ENCODE assay signal across 15 mouse cellular contexts in genomic region chr1:60017031-60017469, GRCm38 (mm10). TPM values are rescaled to one million over a fixed set of nuclear protein-coding genes. Genes with fewer than 3 reads are reported as not detected.
DNase-seq lines count a peak whose midpoint lies in the region; ATAC-seq lines count a peak whose summit lies in the region.
"Had no signal": no experiment of that assay in that cellular context is flagged by ENCODE, and none has a peak within 500 bp of the region (broad histone marks: within the 10 kb centered on the region; RNA-seq: fewer than 3 reads in every experiment).

No protein-coding gene starts in this region.

- no peaks in the 10 kb centered on the region for H3K27me3 ChIP-seq in liver, embryonic 12.5 days (replicated peaks)
- no peaks in the 10 kb centered on the region for H3K27me3 ChIP-seq in kidney, embryonic 16.5 days (ENCODE audit: insufficient read depth, low read length)
- no peaks in the 10 kb centered on the region for H3K27me3 ChIP-seq in heart, embryonic 11.5 days (ENCODE audit: control insufficient read depth, insufficient read depth, low read length)
- H3K27me3 ChIP-seq: forebrain, embryonic 15.5 days; hindbrain, embryonic 15.5 days; limb, embryonic 13.5 days; midbrain, embryonic 13.5 days; stomach, embryonic 15.5 days had no signal

- H3K9ac ChIP-seq in liver, embryonic 12.5 days: no peak overlapping the region
- no peak overlapping the region for H3K9ac ChIP-seq in kidney, embryonic 16.5 days (replicated peaks; ENCODE audit: low read length)
- no peak overlapping the region for H3K9ac ChIP-seq in heart, embryonic 11.5 days (ENCODE audit: low read depth, low read length)
- H3K9ac ChIP-seq: forebrain, embryonic 15.5 days; hindbrain, embryonic 15.5 days; limb, embryonic 13.5 days; midbrain, embryonic 13.5 days; stomach, embryonic 15.5 days had no signal

- peak overlapping the region; percentile 21 for H3K4me2 ChIP-seq in liver, embryonic 12.5 days
- H3K4me2 ChIP-seq in kidney, embryonic 16.5 days (replicated peaks; ENCODE audit: low read depth, low read length): no peak overlapping the region
- H3K4me2 ChIP-seq in heart, embryonic 11.5 days: no peak overlapping the region
- H3K4me2 ChIP-seq: forebrain, embryonic 15.5 days; hindbrain, embryonic 15.5 days; limb, embryonic 13.5 days; midbrain, embryonic 13.5 days; stomach, embryonic 15.5 days had no signal

- H3K36me3 ChIP-seq in liver, embryonic 12.5 days: no peaks in the 10 kb centered on the region
- H3K36me3 ChIP-seq in kidney, embryonic 16.5 days (ENCODE audit: insufficient read depth, low read length): no peaks in the 10 kb centered on the region
- no peaks in the 10 kb centered on the region for H3K36me3 ChIP-seq in heart, embryonic 11.5 days (ENCODE audit: control insufficient read depth, insufficient read depth, low read length)
- H3K36me3 ChIP-seq: forebrain, embryonic 15.5 days; hindbrain, embryonic 15.5 days; limb, embryonic 13.5 days; midbrain, embryonic 13.5 days; stomach, embryonic 15.5 days had no signal

- peak; percentile 18 to 31 for DNase-seq in CD8-positive naive resting alpha-beta T cell, adult 2 months (ENCODE audit: low read depth in 2 of 2, low spot score in 2 of 2)
- peak; percentile 65 for DNase-seq in T-cell, adult 2 months (ENCODE audit: low spot score)
- peak; percentile 65 for DNase-seq in naive thymus-derived CD4-positive, alpha-beta T cell, adult 2 months (ENCODE audit: low read depth)
- DNase-seq in right cerebral cortex, adult 18-20 months: no peak
- DNase-seq: cerebellum, adult 11-12 months; gastrocnemius, postnatal 14 days; kidney, adult 9 months had no signal

- 0 out of 2 replicates have a peak overlapping the region, but pooled peaks have one; percentile 24 for H3K27ac ChIP-seq in liver, embryonic 12.5 days
- no peak overlapping the region for H3K27ac ChIP-seq in kidney, embryonic 16.5 days (ENCODE audit: low read length)
- H3K27ac ChIP-seq in heart, embryonic 11.5 days (ENCODE audit: low read depth, low read length): no peak overlapping the region
- H3K27ac ChIP-seq: forebrain, embryonic 15.5 days; hindbrain, embryonic 15.5 days; limb, embryonic 13.5 days; midbrain, embryonic 13.5 days; stomach, embryonic 15.5 days had no signal

- no peak overlapping the region for H3K4me3 ChIP-seq in liver, embryonic 12.5 days
- no peak overlapping the region for H3K4me3 ChIP-seq in kidney, embryonic 16.5 days (ENCODE audit: low read length)
- no peak overlapping the region for H3K4me3 ChIP-seq in heart, embryonic 11.5 days (ENCODE audit: low read depth, low read length)
- H3K4me3 ChIP-seq: forebrain, embryonic 15.5 days; hindbrain, embryonic 15.5 days; limb, embryonic 13.5 days; midbrain, embryonic 13.5 days; stomach, embryonic 15.5 days had no signal

- no peaks in the 10 kb centered on the region for H3K9me3 ChIP-seq in liver, embryonic 12.5 days (replicated peaks)
- H3K9me3 ChIP-seq in kidney, embryonic 16.5 days (ENCODE audit: low read length): no peaks in the 10 kb centered on the region
- H3K9me3 ChIP-seq in heart, embryonic 11.5 days (replicated peaks; ENCODE audit: control insufficient read depth, low read length): no peaks in the 10 kb centered on the region
- H3K9me3 ChIP-seq: forebrain, embryonic 15.5 days; hindbrain, embryonic 15.5 days; limb, embryonic 13.5 days; midbrain, embryonic 13.5 days; stomach, embryonic 15.5 days had no signal

- 30% methylated on average over 1 of the region's 1 CpGs for WGBS in liver, embryonic 12.5 days (ENCODE audit: insufficient replicate concordance)
- 82% methylated on average over 1 of the region's 1 CpGs for WGBS in kidney, embryonic 16.5 days
- 82% methylated on average over 1 of the region's 1 CpGs for WGBS in heart, embryonic 11.5 days (ENCODE audit: insufficient replicate concordance)

- peak; percentile 58 for ATAC-seq in liver, embryonic 12.5 days
- ATAC-seq in kidney, embryonic 16.5 days (ENCODE audit: low FRiP score, low TSS enrichment): no peak
- no peak for ATAC-seq in heart, embryonic 11.5 days (replicated peaks; ENCODE audit: insufficient number of reproducible peaks, low FRiP score, low TSS enrichment)
- ATAC-seq: forebrain, embryonic 15.5 days; midbrain, embryonic 13.5 days had no signal

- peaks cover 26% of the 10 kb centered on the region for H3K4me1 ChIP-seq in liver, embryonic 12.5 days
- no peaks in the 10 kb centered on the region for H3K4me1 ChIP-seq in kidney, embryonic 16.5 days (ENCODE audit: insufficient read depth, low read length)
- H3K4me1 ChIP-seq in heart, embryonic 11.5 days (ENCODE audit: control insufficient read depth, insufficient read depth, low read length): no peaks in the 10 kb centered on the region
- H3K4me1 ChIP-seq: forebrain, embryonic 15.5 days; hindbrain, embryonic 15.5 days; limb, embryonic 13.5 days; midbrain, embryonic 13.5 days; stomach, embryonic 15.5 days had no signal

RNA-seq across cellular contexts. Expression of gene Ica1l, which starts 25.9 kb away (rescaled TPM):
- 0.56 and 0.69 TPM in 2 replicates for polyA plus RNA-seq in liver, embryonic 12.5 days (2016; fragmentation: Nextera tagmentation; extraction: Ambion mirVana)
- polyA plus RNA-seq in kidney, embryonic 16.5 days (2015; fragmentation: Nextera tagmentation; extraction: Ambion mirVana): 0.69 and 0.91 TPM in 2 replicates
- 0.62 and 0.74 TPM in 2 replicates for polyA plus RNA-seq in heart, embryonic 11.5 days (2014; fragmentation: Nextera tagmentation; extraction: Ambion mirVana)
